Mouse (Mus musculus) fibroblast of lung, adult 2 months (primary cell): Measurements from ENCODE around the gene Fam169b.
"Not testable (repeated sequence)": the region's sequence is repeated elsewhere in the genome, so short reads cannot be mapped to it uniquely, and the experiment has no call there.

Experiments
- DNase-seq: peaks from one replicate; pipeline ENCODE4 v3.0.0-alpha.2; 2011; ENCODE audit warnings: low read depth

Fam169b gene

GRCm38 (mm10) chr7:68286526-68287481 is 13.2 kb downstream of the Fam169b start:
- no peak for DNase-seq

GRCm38 (mm10) chr7:68287582-68287981 is 13.9 kb downstream of the Fam169b start:
- no peak for DNase-seq

GRCm38 (mm10) chr7:68288000-68288399 is 14.4 kb downstream of the Fam169b start:
- not testable (repeated sequence) for DNase-seq

GRCm38 (mm10) chr7:68289081-68289480 is 15.4 kb downstream of the Fam169b start:
- DNase-seq: no peak

- no peak for DNase-seq
Observed at GRCm38 (mm10) chr7:68291603-68292002, 18.0 kb downstream of the Fam169b start.

- no peak for DNase-seq
Observed at GRCm38 (mm10) chr7:68293997-68294789, 20.6 kb downstream of the Fam169b start.

- no peak for DNase-seq
Observed at GRCm38 (mm10) chr7:68296487-68296886, 22.8 kb downstream of the Fam169b start.

GRCm38 (mm10) chr7:68298381-68299076 is 24.9 kb downstream of the Fam169b start:
- DNase-seq: no peak

GRCm38 (mm10) chr7:68301160-68301559 is 27.5 kb downstream of the Fam169b start:
- no peak for DNase-seq

GRCm38 (mm10) chr7:68302586-68303433 is 29.2 kb downstream of the Fam169b start:
- no peak for DNase-seq

GRCm38 (mm10) chr7:68303685-68304084 is 30.0 kb downstream of the Fam169b start:
- no peak for DNase-seq

- DNase-seq: no peak
Observed at GRCm38 (mm10) chr7:68305781-68306575, 32.3 kb downstream of the Fam169b start.

GRCm38 (mm10) chr7:68306756-68307155 is 33.1 kb downstream of the Fam169b start:
- DNase-seq: no peak

- peak; percentile 85 for DNase-seq
Observed at GRCm38 (mm10) chr7:68311469-68311868, 37.8 kb downstream of the Fam169b start.

GRCm38 (mm10) chr7:68312395-68312794 is 38.8 kb downstream of the Fam169b start:
- DNase-seq: no peak

- peak; percentile 86 for DNase-seq
Observed at GRCm38 (mm10) chr7:68313038-68313782, 39.6 kb downstream of the Fam169b start.

GRCm38 (mm10) chr7:68314286-68314685 is 40.6 kb downstream of the Fam169b start:
- DNase-seq: no peak

GRCm38 (mm10) chr7:68315068-68315467 is 41.4 kb downstream of the Fam169b start:
- no peak for DNase-seq

- DNase-seq: no peak
Observed at GRCm38 (mm10) chr7:68318006-68318788, 44.6 kb downstream of the Fam169b start.
